Mouse (Mus musculus): ENCODE results near the gene Zfp62.

- TF ChIP-seq CTCF (IDR thresholded peaks at IDR 0.05 in 2 of 3, conservative IDR thresholded peaks at IDR 0.05 in 1 of 3; ENCODE audit: control insufficient read depth in 1 of 3, insufficient read depth in 1 of 3, low read depth in 2 of 3, low read length in 3 of 3, poor library complexity in 1 of 3, severe bottlenecking in 1 of 3) (no peak), TCF12 (IDR thresholded peaks at IDR 0.05; ENCODE audit: low read depth, low read length) (no peak), MAFK (IDR thresholded peaks at IDR 0.05; ENCODE audit: borderline replicate concordance, low read depth, low read length) (no peak), ZMIZ1 (IDR thresholded peaks at IDR 0.05; ENCODE audit: low read depth, low read length) (no peak), MAX (IDR thresholded peaks at IDR 0.05; ENCODE audit: low read length) (no peak), ETS1 (IDR thresholded peaks at IDR 0.05; ENCODE audit: low read depth, low read length) (no peak)
Measured at GRCm38 (mm10) chr11:49187701-49188100, 15.4 kb upstream of the Zfp62 start.
